Mouse (Mus musculus) heart, embryonic 13.5 days (tissue): ENCODE results near the gene Cd44. TPM values are rescaled to one million over a fixed set of nuclear protein-coding genes. Genes with fewer than 3 reads are reported as not detected.

Experiments used
- ATAC-seq: fragments of 200-750 bp; cut with Nextera tagmentation; 2 replicates; pipeline ENCODE4 v1.8.0; 2017; ENCODE audit warnings: moderate TSS enrichment; ENCODE audit not compliant: insufficient number of reproducible peaks, low FRiP score, low TSS enrichment; ENCODE audit errors: extremely low read depth
- H3K27ac ChIP-seq: fragments of 300-500 bp; sonication (generic); replicated peaks from 2 replicates; pipeline ENCODE4 v1.5.1; 2015; ENCODE audit warnings: moderate library complexity, mild to moderate bottlenecking, inconsistent platforms
- H3K27me3 ChIP-seq: fragments of 300-500 bp; sonication (generic); replicated peaks from 2 replicates; pipeline ENCODE4 v1.6.1; 2015; ENCODE audit warnings: mild to moderate bottlenecking, inconsistent platforms
- H3K36me3 ChIP-seq: fragments of 300-500 bp; sonication (generic); 2 replicates; pipeline ENCODE4 v1.6.1; 2015; ENCODE audit warnings: mild to moderate bottlenecking, inconsistent platforms
- H3K4me1 ChIP-seq: fragments of 300-500 bp; sonication (generic); 2 replicates; pipeline ENCODE4 v1.6.1; 2015; ENCODE audit warnings: inconsistent platforms
- H3K4me2 ChIP-seq: fragments of 300-500 bp; sonication (generic); 2 replicates; pipeline ENCODE4 v1.6.1; 2015; ENCODE audit warnings: inconsistent platforms, mild to moderate bottlenecking, moderate library complexity
- H3K4me3 ChIP-seq: fragments of 300-500 bp; sonication (generic); 2 replicates; pipeline ENCODE4 v1.5.1; 2015; ENCODE audit warnings: moderate library complexity, mild to moderate bottlenecking, inconsistent platforms
- H3K9ac ChIP-seq: fragments of 300-500 bp; sonication (generic); 2 replicates; pipeline ENCODE4 v1.6.1; 2015; ENCODE audit warnings: inconsistent platforms, mild to moderate bottlenecking, moderate library complexity
- H3K9me3 ChIP-seq: fragments of 300-500 bp; sonication (generic); 2 replicates; pipeline ENCODE4 v1.6.1; 2016; ENCODE audit warnings: inconsistent platforms
- WGBS: fragments of 180-500 bp; shearing (Covaris S2); methylation state at CpG from one replicate; pipeline ENCODE4 v1.1.7; 2015; ENCODE audit warnings: mixed read lengths; 5-methylcytosine and 5-hydroxymethylcytosine counted together
- polyA plus RNA-seq: library from polyadenylated mRNA; unstranded; fragments of >200 nt; fragmentation: Nextera tagmentation; extraction: Ambion mirVana; gene quantifications from 2 replicates; pipeline ENCODE4 v1.2.1, GENCODE M21; 2015

The Cd44 gene
- polyA plus RNA-seq, 1 experiment from 2014 or later: 19.7 TPM

GRCm38 (mm10) chr2:102887137-102887536 is 14.3 kb downstream of the Cd44 start:
- Histone ChIP-seq H3K27ac (no peak overlapping the region), H3K4me1 (peaks cover 75% of the 10 kb centered on the region), H3K4me2 (no peak overlapping the region), H3K9ac (no peak overlapping the region), H3K36me3 (no peaks in the 10 kb centered on the region), H3K27me3 (no peaks in the 10 kb centered on the region), H3K9me3 (no peaks in the 10 kb centered on the region), H3K4me3 (no peak overlapping the region)
- ATAC-seq: no peak
- WGBS: 81% methylated on average over 1 of the region's 1 CpGs

- H3K4me1 ChIP-seq: peaks cover 73% of the 10 kb centered on the region
- H3K36me3 ChIP-seq: no peaks in the 10 kb centered on the region
- H3K9ac ChIP-seq: no peak overlapping the region
- no peak overlapping the region for H3K27ac ChIP-seq
- no peaks in the 10 kb centered on the region for H3K9me3 ChIP-seq
- no peak overlapping the region for H3K4me3 ChIP-seq
- no peaks in the 10 kb centered on the region for H3K27me3 ChIP-seq
- 86% methylated on average over 6 of the region's 6 CpGs for WGBS
- no peak for ATAC-seq
- no peak overlapping the region for H3K4me2 ChIP-seq
These were observed 15.0 kb downstream of the Cd44 start for GRCm38 (mm10) chr2:102886306-102886935.

GRCm38 (mm10) chr2:102882597-102883272 is 18.7 kb downstream of the Cd44 start:
- Histone ChIP-seq H3K4me2 (peak overlapping the region; percentile 6; the same call in 1 of the 2 replicates), H3K4me1 (peaks cover 66% of the 10 kb centered on the region), H3K4me3 (no peak overlapping the region), H3K27ac (peak overlapping the region; percentile 79), H3K27me3 (no peaks in the 10 kb centered on the region), H3K9ac (peak overlapping the region; percentile 47; the same call in 1 of the 2 replicates), H3K36me3 (no peaks in the 10 kb centered on the region), H3K9me3 (no peaks in the 10 kb centered on the region)
- 16% methylated on average over 6 of the region's 6 CpGs for WGBS
- ATAC-seq: no peak

- Histone ChIP-seq H3K9me3 (no peaks in the 10 kb centered on the region), H3K4me1 (peaks cover 63% of the 10 kb centered on the region), H3K4me3 (no peak overlapping the region), H3K9ac (peak overlapping the region; percentile 47; the same call in 1 of the 2 replicates), H3K27ac (peak overlapping the region; percentile 79), H3K36me3 (no peaks in the 10 kb centered on the region), H3K27me3 (no peaks in the 10 kb centered on the region), H3K4me2 (0 out of 2 replicates have a peak overlapping the region, but pooled peaks have one; percentile 6)
- no peak for ATAC-seq
- WGBS: 59% methylated on average over 8 of the region's 8 CpGs
These were observed 19.4 kb downstream of the Cd44 start for GRCm38 (mm10) chr2:102882004-102882588.

- Histone ChIP-seq H3K4me2 (no peak overlapping the region), H3K27me3 (no peaks in the 10 kb centered on the region), H3K9ac (no peak overlapping the region), H3K27ac (no peak overlapping the region), H3K4me1 (peaks cover 74% of the 10 kb centered on the region), H3K4me3 (no peak overlapping the region), H3K9me3 (no peaks in the 10 kb centered on the region), H3K36me3 (no peaks in the 10 kb centered on the region)
- ATAC-seq: no peak
- WGBS: 68% methylated on average over 2 of the region's 2 CpGs
These were observed 23.0 kb downstream of the Cd44 start for GRCm38 (mm10) chr2:102878513-102878912.

- H3K36me3 ChIP-seq: no peaks in the 10 kb centered on the region
- 82% methylated on average over 4 of the region's 4 CpGs for WGBS
- H3K9ac ChIP-seq: no peak overlapping the region
- H3K4me1 ChIP-seq: peaks cover 66% of the 10 kb centered on the region
- no peak for ATAC-seq
- H3K27ac ChIP-seq: no peak overlapping the region
- no peaks in the 10 kb centered on the region for H3K27me3 ChIP-seq
- H3K4me2 ChIP-seq: no peak overlapping the region
- H3K4me3 ChIP-seq: no peak overlapping the region
- no peaks in the 10 kb centered on the region for H3K9me3 ChIP-seq
These were observed 24.0 kb downstream of the Cd44 start for GRCm38 (mm10) chr2:102877463-102877862.

GRCm38 (mm10) chr2:102876141-102876540 is 25.3 kb downstream of the Cd44 start:
- Histone ChIP-seq H3K27ac (peak overlapping the region; percentile 61), H3K4me1 (peaks cover 62% of the 10 kb centered on the region), H3K27me3 (no peaks in the 10 kb centered on the region), H3K4me2 (no peak overlapping the region), H3K4me3 (no peak overlapping the region), H3K9me3 (no peaks in the 10 kb centered on the region), H3K36me3 (no peaks in the 10 kb centered on the region), H3K9ac (no peak overlapping the region)
- no peak for ATAC-seq
- 11% methylated on average over 1 of the region's 1 CpGs for WGBS

- Histone ChIP-seq H3K9me3 (no peaks in the 10 kb centered on the region), H3K36me3 (no peaks in the 10 kb centered on the region), H3K9ac (no peak overlapping the region), H3K4me2 (no peak overlapping the region), H3K27ac (no peak overlapping the region), H3K27me3 (no peaks in the 10 kb centered on the region), H3K4me1 (peaks cover 50% of the 10 kb centered on the region), H3K4me3 (no peak overlapping the region)
- no peak for ATAC-seq
- WGBS: 66% methylated on average over 4 of the region's 4 CpGs
These were observed 27.6 kb downstream of the Cd44 start for GRCm38 (mm10) chr2:102873848-102874247.

- Histone ChIP-seq H3K27me3 (no peaks in the 10 kb centered on the region), H3K27ac (no peak overlapping the region), H3K4me2 (no peak overlapping the region), H3K9ac (no peak overlapping the region), H3K4me1 (peaks cover 51% of the 10 kb centered on the region), H3K4me3 (no peak overlapping the region), H3K36me3 (no peaks in the 10 kb centered on the region), H3K9me3 (no peaks in the 10 kb centered on the region)
- 79% methylated on average over 4 of the region's 4 CpGs for WGBS
- ATAC-seq: no peak
These were observed 28.3 kb downstream of the Cd44 start for GRCm38 (mm10) chr2:102873194-102873593.

GRCm38 (mm10) chr2:102872436-102872835 is 29.0 kb downstream of the Cd44 start:
- ATAC-seq: no peak
- H3K36me3 ChIP-seq: no peaks in the 10 kb centered on the region
- no peak overlapping the region for H3K4me3 ChIP-seq
- H3K9ac ChIP-seq: no peak overlapping the region
- WGBS: 80% methylated on average over 2 of the region's 2 CpGs
- H3K4me2 ChIP-seq: no peak overlapping the region
- H3K27ac ChIP-seq: no peak overlapping the region
- H3K9me3 ChIP-seq: no peaks in the 10 kb centered on the region
- H3K27me3 ChIP-seq: no peaks in the 10 kb centered on the region
- H3K4me1 ChIP-seq: peaks cover 56% of the 10 kb centered on the region

GRCm38 (mm10) chr2:102868444-102868843 is 33.0 kb downstream of the Cd44 start:
- Histone ChIP-seq H3K4me2 (no peak overlapping the region), H3K4me3 (no peak overlapping the region), H3K9ac (no peak overlapping the region), H3K9me3 (no peaks in the 10 kb centered on the region), H3K27ac (0 out of 2 replicates have a peak overlapping the region, but pooled peaks have one; percentile 36), H3K36me3 (peaks cover 11% of the 10 kb centered on the region; the same call in 1 of the 2 replicates), H3K4me1 (peaks cover 44% of the 10 kb centered on the region), H3K27me3 (no peaks in the 10 kb centered on the region)
- 75% methylated on average over 2 of the region's 2 CpGs for WGBS
- ATAC-seq: no peak
